Mouse (Mus musculus): ENCODE results near the gene Rpl41.

GRCm38 (mm10) chr10:128545570-128545898 lies 3.6 kb downstream of the Rpl41 start:
- no peak for TF ChIP-seq CTCF (IDR thresholded peaks at IDR 0.05; ENCODE audit: low read depth)
- TF ChIP-seq EP300 (IDR thresholded peaks at IDR 0.05; ENCODE audit: low read depth), result no peak

Measured in liver, postnatal 0 days (tissue).